Mouse (Mus musculus): ENCODE results near the gene Arhgef26. TPM values are rescaled to one million over a fixed set of nuclear protein-coding genes. Genes with fewer than 3 reads are reported as not detected.

Gene Arhgef26
- polyA plus RNA-seq, 1 experiment, result 0.57 TPM

GRCm38 (mm10) chr3:62396109-62396508 is 58.0 kb downstream of the Arhgef26 start:
- TF ChIP-seq CTCF (IDR thresholded peaks at IDR 0.05; ENCODE audit: borderline replicate concordance, control insufficient read depth, extremely low read depth, insufficient read depth, low read length, poor library complexity) (no peak), POLR2A (IDR thresholded peaks at IDR 0.05; ENCODE audit: control insufficient read depth, extremely low read depth, insufficient read depth, low read length, poor library complexity) (no peak)
- Histone ChIP-seq H3K27ac (ENCODE audit: control insufficient read depth, insufficient read depth, low read length) (no peak overlapping the region), H3K36me3 (ENCODE audit: control insufficient read depth, insufficient read depth, low read length) (no peaks in the 10 kb centered on the region), H3K27me3 (ENCODE audit: control insufficient read depth, insufficient read depth, low read length) (no peaks in the 10 kb centered on the region), H3K4me1 (replicated peaks; ENCODE audit: control insufficient read depth, insufficient read depth, low read length) (no peaks in the 10 kb centered on the region), H3K4me3 (ENCODE audit: control insufficient read depth, insufficient read depth, low read length) (no peak overlapping the region)
- WGBS, result 18% methylated on average over 5 of the region's 5 CpGs
- DNase-seq, result no peak

- no peak overlapping the region for H3K27ac ChIP-seq (ENCODE audit: control insufficient read depth, insufficient read depth, low read length)
- H3K4me1 ChIP-seq (replicated peaks; ENCODE audit: control insufficient read depth, insufficient read depth, low read length), result no peaks in the 10 kb centered on the region
- no peaks in the 10 kb centered on the region for H3K36me3 ChIP-seq (ENCODE audit: control insufficient read depth, insufficient read depth, low read length)
These were observed 60.0 kb downstream of the Arhgef26 start for GRCm38 (mm10) chr3:62398094-62398493.

GRCm38 (mm10) chr3:62399826-62400746 is 61.9 kb downstream of the Arhgef26 start:
- H3K4me1 ChIP-seq (replicated peaks; ENCODE audit: control insufficient read depth, insufficient read depth, low read length), result no peaks in the 10 kb centered on the region
- H3K27me3 ChIP-seq (ENCODE audit: control insufficient read depth, insufficient read depth, low read length), result no peaks in the 10 kb centered on the region
- TF ChIP-seq CTCF (IDR thresholded peaks at IDR 0.05; ENCODE audit: borderline replicate concordance, control insufficient read depth, extremely low read depth, insufficient read depth, low read length, poor library complexity), result no peak
- TF ChIP-seq POLR2A (IDR thresholded peaks at IDR 0.05; ENCODE audit: control insufficient read depth, extremely low read depth, insufficient read depth, low read length, poor library complexity), result no peak
- WGBS, result 92% methylated on average over 12 of the region's 12 CpGs
- no peak for DNase-seq
- H3K4me3 ChIP-seq (ENCODE audit: control insufficient read depth, insufficient read depth, low read length), result no peak overlapping the region
- no peak overlapping the region for H3K27ac ChIP-seq (ENCODE audit: control insufficient read depth, insufficient read depth, low read length)
- H3K36me3 ChIP-seq (ENCODE audit: control insufficient read depth, insufficient read depth, low read length), result no peaks in the 10 kb centered on the region

More at GRCm38 (mm10) chr3:62398094-62398493, 60.0 kb downstream of the Arhgef26 start:
- H3K27me3 ChIP-seq (ENCODE audit: control insufficient read depth, insufficient read depth, low read length), result no peaks in the 10 kb centered on the region
- H3K4me3 ChIP-seq (ENCODE audit: control insufficient read depth, insufficient read depth, low read length), result no peak overlapping the region
- no peak for DNase-seq
- TF ChIP-seq CTCF (IDR thresholded peaks at IDR 0.05; ENCODE audit: borderline replicate concordance, control insufficient read depth, extremely low read depth, insufficient read depth, low read length, poor library complexity), result no peak
- TF ChIP-seq POLR2A (IDR thresholded peaks at IDR 0.05; ENCODE audit: control insufficient read depth, extremely low read depth, insufficient read depth, low read length, poor library complexity), result no peak

- TF ChIP-seq CTCF (IDR thresholded peaks at IDR 0.05; ENCODE audit: borderline replicate concordance, control insufficient read depth, extremely low read depth, insufficient read depth, low read length, poor library complexity) (no peak), POLR2A (IDR thresholded peaks at IDR 0.05; ENCODE audit: control insufficient read depth, extremely low read depth, insufficient read depth, low read length, poor library complexity) (no peak)
- 94% methylated on average over 2 of the region's 2 CpGs for WGBS
- no peaks in the 10 kb centered on the region for H3K27me3 ChIP-seq (ENCODE audit: control insufficient read depth, insufficient read depth, low read length)
These were observed 64.3 kb downstream of the Arhgef26 start for GRCm38 (mm10) chr3:62402466-62402865.

GRCm38 (mm10) chr3:62404477-62405246 is 66.5 kb downstream of the Arhgef26 start:
- Histone ChIP-seq H3K4me1 (replicated peaks; ENCODE audit: control insufficient read depth, insufficient read depth, low read length) (no peaks in the 10 kb centered on the region), H3K4me3 (ENCODE audit: control insufficient read depth, insufficient read depth, low read length) (no peak overlapping the region), H3K27ac (ENCODE audit: control insufficient read depth, insufficient read depth, low read length) (no peak overlapping the region), H3K27me3 (ENCODE audit: control insufficient read depth, insufficient read depth, low read length) (no peaks in the 10 kb centered on the region), H3K36me3 (ENCODE audit: control insufficient read depth, insufficient read depth, low read length) (no peaks in the 10 kb centered on the region)
- WGBS, result 88% methylated on average over 7 of the region's 7 CpGs
- TF ChIP-seq CTCF (IDR thresholded peaks at IDR 0.05; ENCODE audit: borderline replicate concordance, control insufficient read depth, extremely low read depth, insufficient read depth, low read length, poor library complexity), result no peak
- TF ChIP-seq POLR2A (IDR thresholded peaks at IDR 0.05; ENCODE audit: control insufficient read depth, extremely low read depth, insufficient read depth, low read length, poor library complexity), result no peak
- no peak for DNase-seq

More at GRCm38 (mm10) chr3:62402466-62402865, 64.3 kb downstream of the Arhgef26 start:
- H3K27ac ChIP-seq (ENCODE audit: control insufficient read depth, insufficient read depth, low read length), result no peak overlapping the region
- H3K36me3 ChIP-seq (ENCODE audit: control insufficient read depth, insufficient read depth, low read length), result no peaks in the 10 kb centered on the region
- DNase-seq, result no peak
- H3K4me1 ChIP-seq (replicated peaks; ENCODE audit: control insufficient read depth, insufficient read depth, low read length), result no peaks in the 10 kb centered on the region
- H3K4me3 ChIP-seq (ENCODE audit: control insufficient read depth, insufficient read depth, low read length), result no peak overlapping the region

- H3K36me3 ChIP-seq (ENCODE audit: control insufficient read depth, insufficient read depth, low read length), result no peaks in the 10 kb centered on the region
- TF ChIP-seq POLR2A (IDR thresholded peaks at IDR 0.05; ENCODE audit: control insufficient read depth, extremely low read depth, insufficient read depth, low read length, poor library complexity) (no peak), CTCF (IDR thresholded peaks at IDR 0.05; ENCODE audit: borderline replicate concordance, control insufficient read depth, extremely low read depth, insufficient read depth, low read length, poor library complexity) (no peak)
- WGBS, result 86% methylated on average over 8 of the region's 8 CpGs
- no peak overlapping the region for H3K27ac ChIP-seq (ENCODE audit: control insufficient read depth, insufficient read depth, low read length)
- no peak overlapping the region for H3K4me3 ChIP-seq (ENCODE audit: control insufficient read depth, insufficient read depth, low read length)
- no peaks in the 10 kb centered on the region for H3K27me3 ChIP-seq (ENCODE audit: control insufficient read depth, insufficient read depth, low read length)
- H3K4me1 ChIP-seq (replicated peaks; ENCODE audit: control insufficient read depth, insufficient read depth, low read length), result no peaks in the 10 kb centered on the region
- no peak for DNase-seq
These were observed 71.5 kb downstream of the Arhgef26 start for GRCm38 (mm10) chr3:62409555-62410182.
